Mouse (Mus musculus): ENCODE measurements around the gene Socs1.

Socs1 gene

DNA sequence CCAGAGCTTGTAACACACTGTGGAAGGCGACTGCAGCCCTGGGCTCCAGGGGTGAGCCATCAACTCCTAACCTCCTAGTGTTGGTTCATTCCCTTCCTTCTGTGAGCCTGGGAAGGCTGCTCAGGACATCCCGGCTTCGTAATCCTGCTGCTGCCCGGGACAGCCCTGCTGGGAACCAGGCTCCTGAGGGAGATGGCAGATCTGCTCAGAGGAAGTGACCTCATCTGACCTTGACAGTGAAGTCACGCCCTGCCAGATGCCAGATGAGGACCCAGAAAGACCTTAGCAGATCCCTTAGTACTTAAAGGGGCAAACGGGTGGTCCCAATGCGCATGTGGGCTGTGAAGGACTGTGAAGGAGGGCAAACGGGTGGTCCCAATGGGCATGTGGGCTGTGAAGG is 24.2 kb downstream of the Socs1 start:
- Histone ChIP-seq H3K36me3 (ENCODE audit: control insufficient read depth, insufficient read depth, low read length, poor library complexity, severe bottlenecking) (no peaks in the 10 kb centered on the region), H3K27me3 (ENCODE audit: control insufficient read depth, insufficient read depth, low read length, poor library complexity, severe bottlenecking) (no peaks in the 10 kb centered on the region)
- DNase-seq (ENCODE audit: low read depth, low spot score), result no peak

- DNase-seq (ENCODE audit: low read depth, low spot score), result no peak
Observed at GRCm38 (mm10) chr16:10756168-10756567, 29.2 kb downstream of the Socs1 start.

DNA sequence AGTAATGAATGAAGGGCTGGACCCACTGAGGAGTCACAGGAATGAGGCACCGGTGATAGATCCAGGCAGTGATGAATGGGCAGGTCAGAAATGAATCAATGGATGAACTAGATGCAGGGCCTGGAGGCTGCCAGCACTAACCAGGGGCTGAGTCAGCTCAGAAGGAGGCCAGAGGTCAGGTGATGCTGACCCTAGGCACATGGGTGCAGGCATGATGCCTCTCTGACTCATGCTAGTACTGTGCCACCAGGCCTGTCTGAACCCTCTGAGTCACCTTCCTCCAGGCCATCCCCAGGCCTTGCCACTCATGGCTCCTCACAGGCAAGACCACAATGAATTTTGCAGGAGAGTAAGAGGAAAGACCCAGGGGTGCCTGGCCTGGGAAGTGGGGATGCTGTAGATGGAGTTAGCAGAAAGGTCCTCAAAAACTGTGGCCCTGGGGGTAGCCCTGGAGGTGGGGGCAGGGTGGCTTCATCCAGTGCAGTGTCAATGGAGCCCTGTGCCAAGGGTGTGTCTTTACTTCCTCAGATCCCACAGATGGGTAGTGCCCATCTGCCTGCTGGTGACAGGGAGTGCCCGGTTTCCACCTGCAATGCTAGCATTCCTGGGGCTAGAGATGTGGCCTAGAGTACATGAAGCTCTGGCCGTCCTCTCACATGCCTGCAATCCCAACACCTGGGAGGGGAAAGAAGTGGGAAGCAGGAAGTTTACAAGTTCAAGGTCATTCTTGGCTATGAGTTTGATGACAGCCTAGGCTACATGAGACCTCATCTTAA is 30.6 kb downstream of the Socs1 start:
- H3K27me3 ChIP-seq (ENCODE audit: control insufficient read depth, insufficient read depth, low read length, poor library complexity, severe bottlenecking), result no peaks in the 10 kb centered on the region
- no peaks in the 10 kb centered on the region for H3K36me3 ChIP-seq (ENCODE audit: control insufficient read depth, insufficient read depth, low read length, poor library complexity, severe bottlenecking)
- no peak for DNase-seq (ENCODE audit: low read depth, low spot score)

More at GRCm38 (mm10) chr16:10756168-10756567, 29.2 kb downstream of the Socs1 start:
- Histone ChIP-seq H3K27me3 (ENCODE audit: control insufficient read depth, insufficient read depth, low read length, poor library complexity, severe bottlenecking) (no peaks in the 10 kb centered on the region), H3K36me3 (ENCODE audit: control insufficient read depth, insufficient read depth, low read length, poor library complexity, severe bottlenecking) (no peaks in the 10 kb centered on the region)

DNA sequence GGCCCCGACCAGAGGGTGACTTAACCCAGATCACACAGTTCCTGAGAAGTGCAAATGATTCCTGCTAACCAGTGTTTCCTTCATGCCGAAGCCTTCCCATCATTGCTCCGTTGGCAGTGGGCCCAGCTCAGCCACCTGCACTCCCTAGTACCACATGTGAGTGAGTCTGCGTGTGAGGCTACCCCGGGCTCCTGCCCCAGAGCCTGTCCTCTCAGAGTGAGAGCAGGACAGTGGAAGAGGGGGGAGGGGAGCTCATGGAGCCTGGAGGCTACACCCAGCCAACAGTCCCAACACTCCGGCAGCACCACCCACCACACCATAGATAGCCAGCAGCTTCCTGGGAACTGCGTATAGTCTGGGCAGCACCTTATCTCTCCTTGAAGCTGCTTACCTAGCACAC is 35.5 kb downstream of the Socs1 start:
- H3K36me3 ChIP-seq (ENCODE audit: control insufficient read depth, insufficient read depth, low read length, poor library complexity, severe bottlenecking), result no peaks in the 10 kb centered on the region

GRCm38 (mm10) chr16:10749226-10749625 is 36.1 kb downstream of the Socs1 start:
- H3K36me3 ChIP-seq (ENCODE audit: control insufficient read depth, insufficient read depth, low read length, poor library complexity, severe bottlenecking), result no peaks in the 10 kb centered on the region
- no peak for DNase-seq (ENCODE audit: low read depth, low spot score)
- no peaks in the 10 kb centered on the region for H3K27me3 ChIP-seq (ENCODE audit: control insufficient read depth, insufficient read depth, low read length, poor library complexity, severe bottlenecking)

More for the DNA sequence above, 35.5 kb downstream of the Socs1 start:
- H3K27me3 ChIP-seq (ENCODE audit: control insufficient read depth, insufficient read depth, low read length, poor library complexity, severe bottlenecking), result no peaks in the 10 kb centered on the region
- DNase-seq (ENCODE audit: low read depth, low spot score), result no peak

GRCm38 (mm10) chr16:10741082-10741481 is 44.3 kb downstream of the Socs1 start:
- Histone ChIP-seq H3K36me3 (ENCODE audit: control insufficient read depth, insufficient read depth, low read length, poor library complexity, severe bottlenecking) (no peaks in the 10 kb centered on the region), H3K27me3 (ENCODE audit: control insufficient read depth, insufficient read depth, low read length, poor library complexity, severe bottlenecking) (no peaks in the 10 kb centered on the region)
- peak; percentile 44 for DNase-seq (ENCODE audit: low read depth, low spot score)

DNA sequence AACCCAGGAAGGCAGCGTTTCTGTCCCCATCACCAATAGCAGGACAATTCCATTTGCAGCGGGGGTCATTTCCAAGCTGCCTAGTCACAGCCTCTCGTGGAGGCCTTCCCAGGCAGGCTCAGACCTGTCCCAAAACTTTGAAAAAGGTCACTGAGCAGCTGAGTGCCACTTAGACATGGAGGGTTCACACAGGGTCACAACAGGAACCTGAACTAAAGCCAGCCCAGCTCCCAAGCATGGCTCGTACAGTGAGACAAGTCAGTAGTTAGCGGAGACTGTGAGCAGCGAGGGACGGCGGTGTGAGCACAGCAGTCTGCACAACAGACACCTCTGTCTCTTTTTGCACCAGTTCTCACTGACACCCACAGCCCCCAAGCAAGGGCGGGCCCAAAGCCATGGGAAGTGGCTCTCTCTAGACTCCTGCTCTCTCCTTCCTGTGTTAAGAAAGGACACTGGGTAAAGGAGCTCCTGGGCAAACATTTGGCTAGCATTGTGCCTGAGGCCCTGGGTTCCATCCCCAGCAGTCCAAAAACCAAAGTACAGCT is 45.4 kb downstream of the Socs1 start:
- DNase-seq (ENCODE audit: low read depth, low spot score), result no peak
- no peaks in the 10 kb centered on the region for H3K36me3 ChIP-seq (ENCODE audit: control insufficient read depth, insufficient read depth, low read length, poor library complexity, severe bottlenecking)
- H3K27me3 ChIP-seq (ENCODE audit: control insufficient read depth, insufficient read depth, low read length, poor library complexity, severe bottlenecking), result no peaks in the 10 kb centered on the region

GRCm38 (mm10) chr16:10738866-10739265 is 46.5 kb downstream of the Socs1 start:
- DNase-seq (ENCODE audit: low read depth, low spot score), result no peak
- H3K36me3 ChIP-seq (ENCODE audit: control insufficient read depth, insufficient read depth, low read length, poor library complexity, severe bottlenecking), result no peaks in the 10 kb centered on the region
- H3K27me3 ChIP-seq (ENCODE audit: control insufficient read depth, insufficient read depth, low read length, poor library complexity, severe bottlenecking), result no peaks in the 10 kb centered on the region

GRCm38 (mm10) chr16:10737571-10737970 is 47.8 kb downstream of the Socs1 start:
- no peak for DNase-seq (ENCODE audit: low read depth, low spot score)
- H3K36me3 ChIP-seq (ENCODE audit: control insufficient read depth, insufficient read depth, low read length, poor library complexity, severe bottlenecking), result no peaks in the 10 kb centered on the region

DNA sequence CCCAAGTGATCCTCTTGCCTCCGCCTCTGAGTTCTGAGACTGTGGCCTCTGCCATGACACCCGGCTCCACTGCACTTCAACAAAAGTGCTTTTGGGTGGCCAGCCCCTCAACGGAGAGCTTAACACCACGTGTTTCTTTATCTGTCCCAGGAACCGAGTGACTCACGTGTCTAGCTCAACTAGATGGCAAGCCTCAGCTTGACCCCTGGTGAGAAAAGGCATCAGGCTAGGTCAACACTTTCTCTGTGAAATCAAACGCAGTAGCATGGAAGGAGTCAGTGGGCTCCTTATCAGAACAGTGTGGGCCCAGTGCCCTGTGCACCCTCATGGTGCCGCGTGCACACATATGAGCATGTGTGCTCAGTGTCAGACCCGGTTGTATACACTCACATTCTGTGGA is 49.0 kb downstream of the Socs1 start:
- DNase-seq (ENCODE audit: low read depth, low spot score), result no peak

More at GRCm38 (mm10) chr16:10737571-10737970, 47.8 kb downstream of the Socs1 start:
- no peaks in the 10 kb centered on the region for H3K27me3 ChIP-seq (ENCODE audit: control insufficient read depth, insufficient read depth, low read length, poor library complexity, severe bottlenecking)

GRCm38 (mm10) chr16:10735781-10736180 is 49.6 kb downstream of the Socs1 start:
- no peak for DNase-seq (ENCODE audit: low read depth, low spot score)
- Histone ChIP-seq H3K27me3 (ENCODE audit: control insufficient read depth, insufficient read depth, low read length, poor library complexity, severe bottlenecking) (no peaks in the 10 kb centered on the region), H3K36me3 (ENCODE audit: control insufficient read depth, insufficient read depth, low read length, poor library complexity, severe bottlenecking) (no peaks in the 10 kb centered on the region)

More for the DNA sequence above, 49.0 kb downstream of the Socs1 start:
- no peaks in the 10 kb centered on the region for H3K36me3 ChIP-seq (ENCODE audit: control insufficient read depth, insufficient read depth, low read length, poor library complexity, severe bottlenecking)
- no peaks in the 10 kb centered on the region for H3K27me3 ChIP-seq (ENCODE audit: control insufficient read depth, insufficient read depth, low read length, poor library complexity, severe bottlenecking)

DNA sequence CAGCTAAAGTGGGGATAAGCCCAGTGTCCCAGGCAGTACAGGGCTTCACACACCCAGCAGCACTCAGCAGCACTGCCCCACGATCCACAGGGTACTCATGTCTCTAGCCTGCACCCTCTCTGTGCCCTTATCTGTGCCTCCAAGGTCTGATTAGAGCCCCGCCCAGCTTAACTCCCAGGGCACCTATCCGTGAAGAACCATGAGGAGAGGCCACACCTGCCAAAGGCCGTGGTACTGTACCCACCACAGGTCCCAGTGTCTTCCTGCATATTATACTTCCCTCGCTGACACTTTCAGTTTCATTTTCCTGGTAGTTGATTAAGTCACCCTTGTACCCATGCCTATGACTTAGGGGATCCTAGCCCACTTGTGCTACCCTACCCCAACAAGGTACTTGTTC is 52.9 kb downstream of the Socs1 start:
- Histone ChIP-seq H3K36me3 (ENCODE audit: control insufficient read depth, insufficient read depth, low read length, poor library complexity, severe bottlenecking) (no peaks in the 10 kb centered on the region), H3K27me3 (ENCODE audit: control insufficient read depth, insufficient read depth, low read length, poor library complexity, severe bottlenecking) (no peaks in the 10 kb centered on the region)
- peak; percentile 43 for DNase-seq (ENCODE audit: low read depth, low spot score)

Data from splenic B cell, adult 2 months (primary cell).